Mouse (Mus musculus): Measurements from ENCODE around the gene Scarf1. TPM values are rescaled to one million over a fixed set of nuclear protein-coding genes. Genes with fewer than 3 reads are reported as not detected.

The Scarf1 gene
- polyA plus RNA-seq (2011; ENCODE audit: insufficient read depth, insufficient read length, low read depth, missing spikeins), result 0.76 and 1.0 TPM in 2 replicates

DNA sequence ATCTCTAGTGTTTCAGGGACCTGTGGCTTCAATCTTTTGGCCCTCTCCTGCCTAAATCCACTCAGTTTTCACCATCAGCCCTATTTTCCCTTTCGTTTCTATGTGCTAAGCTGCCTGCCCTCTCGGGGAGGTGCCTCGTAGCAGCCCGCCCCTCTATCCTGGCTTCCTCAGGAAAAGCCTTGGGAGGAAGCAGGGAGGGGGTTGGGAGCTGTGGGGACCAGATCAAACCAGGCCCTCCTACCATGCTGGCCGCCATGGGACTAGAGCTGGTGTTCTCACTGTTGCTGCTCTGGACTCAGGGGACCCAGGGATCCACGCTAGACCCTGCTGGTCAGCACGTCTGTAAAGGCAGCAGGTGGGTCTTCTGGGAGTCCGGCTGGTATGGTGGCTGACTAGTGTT lies at the start of gene Scarf1:
Gene Scarf1, plus strand, starts transcription at position 205 of the 400 bp plus-strand sequence.
- H3K9ac ChIP-seq (ENCODE audit: low read depth, poor library complexity, severe bottlenecking), result no peak within 1 kb of the TSS

DNA sequence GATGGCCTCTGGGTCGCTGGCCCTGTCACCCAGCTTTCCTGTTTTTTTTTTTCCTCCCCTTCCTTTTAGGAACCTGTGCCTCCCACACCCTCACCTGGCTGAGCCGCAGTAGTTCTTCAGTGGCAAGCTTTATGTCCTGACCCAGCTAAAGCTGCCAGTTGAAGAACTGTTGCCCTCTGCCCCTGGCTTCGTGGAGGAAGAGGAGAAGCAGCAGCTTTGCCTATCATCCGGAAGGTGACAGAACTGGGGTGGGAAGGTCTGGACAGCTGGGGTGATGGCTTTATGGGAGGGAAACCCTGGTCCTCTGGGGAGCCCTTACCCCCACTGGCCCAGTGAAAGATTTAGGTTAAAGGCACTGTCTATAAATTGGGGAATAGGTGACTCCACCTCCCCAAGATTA lies 49.7 kb upstream of the Scarf1 start:
- TF ChIP-seq EP300 (IDR thresholded peaks at IDR 0.05; ENCODE audit: insufficient read depth, low read depth, low read length), result no peak
- no peak for TF ChIP-seq CTCF (IDR thresholded peaks at IDR 0.05; ENCODE audit: low read depth, low read length)
- TF ChIP-seq POLR2A (IDR thresholded peaks at IDR 0.05; ENCODE audit: insufficient read depth, low read length), result no peak
- peaks cover 5% of the 10 kb centered on the region for H3K36me3 ChIP-seq (ENCODE audit: control insufficient read depth, insufficient read depth, low read length, poor library complexity, severe bottlenecking)
- no peak overlapping the region for H3K4me3 ChIP-seq (ENCODE audit: low read depth, low read length)
- H3K27me3 ChIP-seq (ENCODE audit: control insufficient read depth, insufficient read depth, low read length, poor library complexity, severe bottlenecking), result no peaks in the 10 kb centered on the region
- H3K4me1 ChIP-seq (ENCODE audit: control insufficient read depth, insufficient read depth, low read length), result no peaks in the 10 kb centered on the region
- peak overlapping the region; percentile 70; the same call in 1 of the 2 replicates for H3K9ac ChIP-seq (ENCODE audit: low read depth, poor library complexity, severe bottlenecking)
- no peaks in the 10 kb centered on the region for H3K9me3 ChIP-seq (replicated peaks; ENCODE audit: control insufficient read depth, insufficient read depth, low read length, poor library complexity, severe bottlenecking)
- H3K27ac ChIP-seq (ENCODE audit: insufficient read depth, low read length), result 0 out of 2 replicates have a peak overlapping the region, but pooled peaks have one; percentile 20

More for the DNA sequence above, at the start of gene Scarf1:
- H3K9me3 ChIP-seq (replicated peaks; ENCODE audit: control insufficient read depth, insufficient read depth, low read length, poor library complexity, severe bottlenecking), result no peaks in the 10 kb centered on the region
- H3K27me3 ChIP-seq (ENCODE audit: control insufficient read depth, insufficient read depth, low read length, poor library complexity, severe bottlenecking), result no peaks in the 10 kb centered on the region
- no peak within 1 kb of the TSS for H3K27ac ChIP-seq (ENCODE audit: insufficient read depth, low read length)
- TF ChIP-seq CTCF (IDR thresholded peaks at IDR 0.05; ENCODE audit: low read depth, low read length) (no peak), POLR2A (IDR thresholded peaks at IDR 0.05; ENCODE audit: insufficient read depth, low read length) (no peak), EP300 (IDR thresholded peaks at IDR 0.05; ENCODE audit: insufficient read depth, low read depth, low read length) (no peak)
- no peak within 1 kb of the TSS; the same call in 1 of the 2 replicates for H3K4me3 ChIP-seq (ENCODE audit: low read depth, low read length)
- no peaks in the 10 kb centered on the region for H3K4me1 ChIP-seq (ENCODE audit: control insufficient read depth, insufficient read depth, low read length)
- H3K36me3 ChIP-seq (ENCODE audit: control insufficient read depth, insufficient read depth, low read length, poor library complexity, severe bottlenecking), result peaks cover 7% of the 10 kb centered on the region

DNA sequence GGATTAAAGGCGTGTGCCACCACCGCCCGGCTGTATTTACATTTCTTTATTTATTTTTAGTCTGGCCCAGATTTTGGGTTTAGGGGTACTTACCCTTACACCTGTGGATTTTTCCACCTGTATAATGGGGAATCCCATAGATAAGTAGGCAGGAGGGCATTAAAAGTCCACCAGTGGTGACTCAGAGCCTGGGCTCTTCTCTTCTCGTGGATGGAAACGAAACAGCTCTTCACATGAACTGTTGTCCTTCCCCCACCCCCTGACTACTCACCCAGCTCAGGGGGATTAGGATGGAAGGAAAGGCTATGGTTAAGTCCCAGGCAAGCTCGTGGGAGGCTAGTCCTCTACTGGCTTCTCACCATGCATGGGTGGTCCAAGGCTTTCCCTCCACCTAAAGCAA lies 48.9 kb upstream of the Scarf1 start:
- Histone ChIP-seq H3K4me1 (ENCODE audit: control insufficient read depth, insufficient read depth, low read length) (no peaks in the 10 kb centered on the region), H3K9ac (ENCODE audit: low read depth, poor library complexity, severe bottlenecking) (no peak overlapping the region), H3K27me3 (ENCODE audit: control insufficient read depth, insufficient read depth, low read length, poor library complexity, severe bottlenecking) (no peaks in the 10 kb centered on the region), H3K36me3 (ENCODE audit: control insufficient read depth, insufficient read depth, low read length, poor library complexity, severe bottlenecking) (peaks cover 5% of the 10 kb centered on the region), H3K9me3 (replicated peaks; ENCODE audit: control insufficient read depth, insufficient read depth, low read length, poor library complexity, severe bottlenecking) (no peaks in the 10 kb centered on the region), H3K27ac (ENCODE audit: insufficient read depth, low read length) (no peak overlapping the region), H3K4me3 (ENCODE audit: low read depth, low read length) (no peak overlapping the region)
- TF ChIP-seq CTCF (IDR thresholded peaks at IDR 0.05; ENCODE audit: low read depth, low read length), result no peak
- no peak for TF ChIP-seq EP300 (IDR thresholded peaks at IDR 0.05; ENCODE audit: insufficient read depth, low read depth, low read length)
- TF ChIP-seq POLR2A (IDR thresholded peaks at IDR 0.05; ENCODE audit: insufficient read depth, low read length), result no peak

DNA sequence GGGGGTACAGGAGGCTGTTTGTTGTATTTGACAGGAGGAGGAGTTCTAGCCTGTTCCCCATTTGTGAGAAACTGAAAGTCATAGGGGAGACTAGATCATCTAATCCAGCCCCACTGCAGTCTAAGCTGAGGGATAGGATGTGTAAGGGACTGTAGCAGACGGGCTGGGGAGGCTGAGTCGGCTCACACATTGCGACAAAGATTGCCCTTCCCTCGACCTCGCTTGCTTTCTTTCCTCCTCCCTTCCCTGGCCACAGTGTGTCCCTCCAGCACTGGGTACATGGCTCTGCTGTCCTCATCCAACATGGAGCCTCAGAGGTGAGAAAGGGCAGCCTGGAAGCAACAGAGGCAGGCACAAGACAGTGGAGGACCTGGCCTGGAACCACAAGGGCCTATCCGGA lies 48.3 kb upstream of the Scarf1 start:
- Histone ChIP-seq H3K36me3 (ENCODE audit: control insufficient read depth, insufficient read depth, low read length, poor library complexity, severe bottlenecking) (peaks cover 5% of the 10 kb centered on the region), H3K9me3 (replicated peaks; ENCODE audit: control insufficient read depth, insufficient read depth, low read length, poor library complexity, severe bottlenecking) (no peaks in the 10 kb centered on the region), H3K27ac (ENCODE audit: insufficient read depth, low read length) (no peak overlapping the region), H3K4me1 (ENCODE audit: control insufficient read depth, insufficient read depth, low read length) (no peaks in the 10 kb centered on the region), H3K9ac (ENCODE audit: low read depth, poor library complexity, severe bottlenecking) (no peak overlapping the region), H3K27me3 (ENCODE audit: control insufficient read depth, insufficient read depth, low read length, poor library complexity, severe bottlenecking) (no peaks in the 10 kb centered on the region), H3K4me3 (ENCODE audit: low read depth, low read length) (no peak overlapping the region)
- TF ChIP-seq POLR2A (IDR thresholded peaks at IDR 0.05; ENCODE audit: insufficient read depth, low read length) (no peak), CTCF (IDR thresholded peaks at IDR 0.05; ENCODE audit: low read depth, low read length) (no peak), EP300 (IDR thresholded peaks at IDR 0.05; ENCODE audit: insufficient read depth, low read depth, low read length) (no peak)

DNA sequence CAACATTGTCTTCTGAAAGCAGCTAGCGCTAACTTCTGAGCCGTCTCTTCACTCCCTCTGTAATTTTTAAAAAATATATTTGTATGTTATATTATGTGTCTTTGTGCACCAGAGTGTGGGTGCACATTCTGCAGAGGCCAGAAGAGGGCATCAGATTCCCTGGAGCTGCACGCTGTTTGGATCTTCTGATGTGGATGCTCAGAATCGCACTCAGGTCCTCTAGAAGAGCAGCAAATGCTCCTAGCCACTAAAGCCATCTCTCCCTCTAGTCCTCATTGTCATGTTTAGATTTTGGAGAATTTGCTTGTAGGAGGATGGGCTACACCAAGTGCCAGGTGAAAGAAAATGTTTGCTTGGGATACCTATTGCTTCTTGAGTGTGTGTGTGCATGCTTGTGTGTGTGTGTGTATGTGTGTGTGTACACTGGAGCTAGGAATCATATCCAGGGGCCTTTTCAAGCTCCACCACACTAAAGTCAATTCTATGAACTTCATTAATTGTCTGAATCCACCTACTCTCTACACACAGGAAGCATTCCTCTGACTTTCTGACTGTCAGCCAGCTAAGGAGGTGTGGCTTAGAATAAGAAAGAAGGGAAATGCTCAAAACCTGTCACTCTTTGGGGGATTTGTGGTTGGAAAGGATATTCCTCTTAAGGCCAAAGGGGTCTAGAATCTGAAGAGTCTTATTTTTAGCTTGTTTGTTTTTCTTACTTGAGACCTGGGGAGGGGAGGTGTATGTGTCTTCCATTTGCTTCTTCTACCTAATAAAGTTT lies 46.4 kb upstream of the Scarf1 start:
- no peak overlapping the region for H3K9ac ChIP-seq (ENCODE audit: low read depth, poor library complexity, severe bottlenecking)
- H3K36me3 ChIP-seq (ENCODE audit: control insufficient read depth, insufficient read depth, low read length, poor library complexity, severe bottlenecking), result peaks cover 5% of the 10 kb centered on the region
- H3K4me1 ChIP-seq (ENCODE audit: control insufficient read depth, insufficient read depth, low read length), result no peaks in the 10 kb centered on the region
- H3K4me3 ChIP-seq (ENCODE audit: low read depth, low read length), result no peak overlapping the region
- no peaks in the 10 kb centered on the region for H3K27me3 ChIP-seq (ENCODE audit: control insufficient read depth, insufficient read depth, low read length, poor library complexity, severe bottlenecking)
- no peaks in the 10 kb centered on the region for H3K9me3 ChIP-seq (replicated peaks; ENCODE audit: control insufficient read depth, insufficient read depth, low read length, poor library complexity, severe bottlenecking)
- TF ChIP-seq EP300 (IDR thresholded peaks at IDR 0.05; ENCODE audit: insufficient read depth, low read depth, low read length), result no peak
- peak; percentile 23 for TF ChIP-seq CTCF (IDR thresholded peaks at IDR 0.05; ENCODE audit: low read depth, low read length)
- TF ChIP-seq POLR2A (IDR thresholded peaks at IDR 0.05; ENCODE audit: insufficient read depth, low read length), result no peak
- no peak overlapping the region for H3K27ac ChIP-seq (ENCODE audit: insufficient read depth, low read length)

Measured in ES-Bruce4 (cell line).